Mouse (Mus musculus) liver, postnatal 0 days (tissue): Measurements from ENCODE around the gene Ndc1.

ENCODE experiments used
- CTCF ChIP-seq: sonication (generic); IDR thresholded peaks from 2 replicates; pipeline ENCODE4 v1.5.1; 2016; ENCODE audit warnings: antibody characterized with exemption, low read depth
- EP300 ChIP-seq: IDR thresholded peaks from 2 replicates; pipeline ENCODE4 v1.6.1; 2016; ENCODE audit warnings: antibody characterized with exemption, low read depth, mild to moderate bottlenecking

- TF ChIP-seq CTCF (no peak), EP300 (no peak)
These were observed 59.0 kb downstream of the Ndc1 start for GRCm38 (mm10) chr4:107426631-107427030.
